Mouse (Mus musculus): ENCODE data around the gene Gm20388. TPM values are rescaled to one million over a fixed set of nuclear protein-coding genes. Genes with fewer than 3 reads are reported as not detected.
A peak's percentile ranks its signal among the peaks of the same experiment; 100 is the strongest.

Gene Gm20388
- polyA plus RNA-seq, 1 experiment from 2014 or later: 4.4 TPM

DNA sequence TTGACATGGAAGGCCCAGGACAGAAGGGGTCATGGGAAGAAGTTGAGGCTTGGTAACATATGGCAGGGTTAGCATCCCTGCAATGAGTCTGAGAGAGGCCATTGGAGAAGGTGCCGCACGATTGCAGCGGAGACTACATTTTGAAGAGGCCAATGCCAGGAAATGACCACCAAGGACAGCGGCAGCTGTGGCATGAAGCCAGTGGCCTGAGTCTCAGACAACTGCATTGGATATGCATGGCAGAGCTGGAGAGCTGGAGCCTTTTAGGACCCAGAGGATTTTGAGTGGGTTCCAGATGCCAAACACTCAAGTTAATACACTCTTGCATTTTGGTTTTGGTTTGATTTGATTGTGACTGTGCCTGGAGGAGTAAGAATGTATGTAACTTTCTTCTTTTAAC lies 953.0 kb downstream of the Gm20388 start:
- Histone ChIP-seq H3K4me2 (replicated peaks) (no peak overlapping the region), H3K9me3 (no peaks in the 10 kb centered on the region), H3K4me3 (replicated peaks) (no peak overlapping the region), H3K9ac (replicated peaks) (no peak overlapping the region), H3K27me3 (0 out of 2 replicates have a peak, but pooled peaks cover 4% of the 10 kb centered on the region), H3K4me1 (replicated peaks) (no peaks in the 10 kb centered on the region), H3K27ac (no peak overlapping the region), H3K36me3 (no peaks in the 10 kb centered on the region)
- no peak for ATAC-seq
- 87% methylated on average over 4 of the region's 4 CpGs for WGBS

DNA sequence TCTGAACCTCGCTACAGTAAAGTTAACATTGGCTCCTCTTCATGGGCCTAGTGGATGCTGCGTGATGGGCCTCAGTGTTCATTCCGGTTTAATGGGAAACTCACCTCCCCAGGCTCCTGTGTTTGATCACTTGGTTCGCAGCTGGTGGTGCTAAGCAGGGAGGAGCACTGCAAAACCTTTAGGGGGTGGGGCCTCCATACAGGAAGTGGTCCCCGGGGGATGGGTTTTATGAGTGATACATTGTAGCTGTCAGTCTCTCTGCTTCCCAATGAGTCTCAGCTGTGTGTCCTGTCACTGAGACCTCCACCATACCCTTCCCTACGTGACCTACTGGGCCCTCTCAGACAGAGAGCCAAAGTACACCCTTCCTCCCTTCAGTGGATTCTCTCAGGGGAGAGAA lies 956.7 kb downstream of the Gm20388 start:
- Histone ChIP-seq H3K9ac (replicated peaks) (no peak overlapping the region), H3K4me3 (replicated peaks) (no peak overlapping the region), H3K4me1 (replicated peaks) (no peaks in the 10 kb centered on the region), H3K36me3 (no peaks in the 10 kb centered on the region), H3K27me3 (no peaks in the 10 kb centered on the region), H3K4me2 (replicated peaks) (no peak overlapping the region), H3K9me3 (no peaks in the 10 kb centered on the region), H3K27ac (no peak overlapping the region)
- no peak for ATAC-seq
- 76% methylated on average over 6 of the region's 6 CpGs for WGBS

GRCm38 (mm10) chr8:120872661-120873060 lies 962.0 kb downstream of the Gm20388 start:
- no peak for ATAC-seq
- Histone ChIP-seq H3K9ac (replicated peaks) (no peak overlapping the region), H3K9me3 (no peaks in the 10 kb centered on the region), H3K36me3 (no peaks in the 10 kb centered on the region), H3K4me1 (replicated peaks) (no peaks in the 10 kb centered on the region), H3K4me3 (replicated peaks) (no peak overlapping the region), H3K27me3 (peaks cover 4% of the 10 kb centered on the region; the same call in 1 of the 2 replicates), H3K4me2 (replicated peaks) (no peak overlapping the region), H3K27ac (no peak overlapping the region)
- WGBS: 89% methylated on average over 6 of the region's 6 CpGs

- ATAC-seq: no peak
- no peak overlapping the region for H3K9ac ChIP-seq (replicated peaks)
- no peaks in the 10 kb centered on the region for H3K4me1 ChIP-seq (replicated peaks)
- H3K4me2 ChIP-seq (replicated peaks): no peak overlapping the region
- no peak overlapping the region for H3K27ac ChIP-seq
- no peak overlapping the region for H3K4me3 ChIP-seq (replicated peaks)
- no peaks in the 10 kb centered on the region for H3K9me3 ChIP-seq
- H3K36me3 ChIP-seq: no peaks in the 10 kb centered on the region
- peaks cover 29% of the 10 kb centered on the region for H3K27me3 ChIP-seq
- WGBS: 87% methylated on average over 24 of the region's 24 CpGs
Observed at GRCm38 (mm10) chr8:120876010-120876918, 965.6 kb downstream of the Gm20388 start.

DNA sequence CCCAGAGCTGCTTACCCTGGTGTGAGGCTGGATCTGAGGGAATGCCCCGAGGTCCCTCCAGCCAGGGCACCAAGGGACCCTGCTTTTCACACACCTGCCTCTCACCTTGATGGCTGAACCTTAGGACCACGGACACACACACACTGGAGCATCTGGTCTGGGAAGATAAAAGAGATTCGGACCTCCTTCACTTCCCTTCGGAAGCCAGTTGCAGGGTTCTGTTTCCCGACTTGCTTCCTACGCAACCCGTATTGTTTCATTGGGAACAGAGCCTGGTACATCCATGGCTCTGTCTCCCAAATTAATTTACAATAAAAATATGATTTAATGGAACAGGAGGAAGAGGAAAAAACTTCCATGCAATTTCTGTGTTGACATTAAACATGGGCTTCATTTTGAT lies 966.4 kb downstream of the Gm20388 start:
- H3K9ac ChIP-seq (replicated peaks): no peak overlapping the region
- no peak overlapping the region for H3K27ac ChIP-seq
- H3K4me1 ChIP-seq (replicated peaks): no peaks in the 10 kb centered on the region
- no peak overlapping the region for H3K4me2 ChIP-seq (replicated peaks)
- no peaks in the 10 kb centered on the region for H3K36me3 ChIP-seq
- 82% methylated on average over 7 of the region's 7 CpGs for WGBS
- ATAC-seq: no peak
- H3K9me3 ChIP-seq: no peaks in the 10 kb centered on the region
- H3K27me3 ChIP-seq: peaks cover 37% of the 10 kb centered on the region
- H3K4me3 ChIP-seq (replicated peaks): no peak overlapping the region

DNA sequence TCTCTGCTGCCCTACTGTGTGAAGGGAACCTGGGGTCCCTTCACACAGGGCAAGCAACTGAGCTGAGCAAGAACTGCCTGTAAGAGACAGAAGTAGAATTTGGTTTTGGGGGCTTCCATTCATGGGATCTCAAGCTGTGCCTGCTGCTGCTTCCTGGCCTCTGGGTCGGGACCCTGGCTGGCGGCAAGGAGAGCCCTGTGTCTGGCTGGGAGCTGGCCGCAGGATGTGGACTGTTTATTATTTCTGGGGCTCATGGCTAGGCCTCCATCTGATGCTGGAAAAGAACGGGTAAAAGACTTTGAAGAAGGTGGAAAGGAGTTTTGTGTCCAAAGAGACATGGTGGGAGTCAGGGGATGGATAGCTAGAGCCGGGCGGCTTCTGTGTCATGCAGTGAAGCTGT lies 969.3 kb downstream of the Gm20388 start:
- Histone ChIP-seq H3K4me3 (replicated peaks) (no peak overlapping the region), H3K27me3 (peaks cover 65% of the 10 kb centered on the region), H3K36me3 (no peaks in the 10 kb centered on the region), H3K4me1 (replicated peaks) (peaks cover 8% of the 10 kb centered on the region), H3K4me2 (replicated peaks) (no peak overlapping the region), H3K9ac (replicated peaks) (no peak overlapping the region), H3K27ac (no peak overlapping the region), H3K9me3 (no peaks in the 10 kb centered on the region)
- no peak for ATAC-seq
- 78% methylated on average over 6 of the region's 6 CpGs for WGBS

DNA sequence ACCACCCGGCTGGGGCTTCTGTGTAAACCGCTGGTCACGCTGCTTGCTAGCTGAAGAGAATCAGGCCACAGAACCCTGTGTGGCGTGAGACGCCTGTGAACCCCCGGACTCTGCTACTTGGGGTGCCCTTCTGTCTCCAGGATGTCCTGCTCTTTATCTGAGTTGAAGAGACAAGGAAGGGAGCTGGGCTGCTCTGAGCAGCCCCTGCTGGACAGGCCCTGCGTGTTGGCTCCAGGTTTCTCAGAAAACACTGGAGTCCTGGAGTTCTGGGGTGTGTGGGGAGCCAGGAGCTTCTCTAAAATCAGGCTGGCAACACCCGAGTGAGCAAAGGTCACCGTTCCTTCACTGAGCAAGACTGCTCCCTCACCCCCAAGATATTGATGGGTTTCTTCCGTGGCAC lies 971.0 kb downstream of the Gm20388 start:
- Histone ChIP-seq H3K27ac (no peak overlapping the region), H3K27me3 (peaks cover 82% of the 10 kb centered on the region), H3K9ac (replicated peaks) (no peak overlapping the region), H3K9me3 (no peaks in the 10 kb centered on the region), H3K4me3 (replicated peaks) (no peak overlapping the region), H3K4me2 (replicated peaks) (no peak overlapping the region), H3K36me3 (no peaks in the 10 kb centered on the region), H3K4me1 (replicated peaks) (peaks cover 8% of the 10 kb centered on the region)
- WGBS: 75% methylated on average over 10 of the region's 10 CpGs
- no peak for ATAC-seq

GRCm38 (mm10) chr8:120882657-120883056 lies 972.0 kb downstream of the Gm20388 start:
- H3K4me2 ChIP-seq (replicated peaks): no peak overlapping the region
- H3K4me1 ChIP-seq (replicated peaks): peaks cover 8% of the 10 kb centered on the region
- H3K4me3 ChIP-seq (replicated peaks): no peak overlapping the region
- H3K36me3 ChIP-seq: no peaks in the 10 kb centered on the region
- 18% methylated on average over 13 of the region's 13 CpGs for WGBS
- H3K9ac ChIP-seq (replicated peaks): no peak overlapping the region
- H3K27me3 ChIP-seq: peaks cover 87% of the 10 kb centered on the region
- H3K27ac ChIP-seq: no peak overlapping the region
- ATAC-seq: no peak
- H3K9me3 ChIP-seq: no peaks in the 10 kb centered on the region

DNA sequence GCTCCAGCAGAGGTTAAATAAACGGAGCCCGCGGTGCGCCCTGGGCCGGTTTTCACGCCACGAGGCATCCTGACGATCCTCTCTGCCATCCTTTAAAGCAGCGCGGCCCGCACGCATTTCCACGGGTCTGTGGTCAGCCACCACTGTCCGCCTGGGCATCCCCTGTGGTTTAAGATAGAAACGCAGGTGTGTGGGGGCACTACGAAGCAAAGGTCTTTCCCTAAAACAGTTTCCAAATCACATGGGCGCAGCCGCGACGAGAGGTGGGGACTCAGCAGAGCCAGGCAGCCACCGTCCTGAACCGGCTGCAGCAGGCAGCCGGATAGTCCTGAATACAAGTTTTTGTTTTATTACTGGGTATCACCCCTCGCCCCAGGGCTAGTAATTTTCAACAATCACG lies 972.7 kb downstream of the Gm20388 start:
- Histone ChIP-seq H3K27me3 (peaks cover 92% of the 10 kb centered on the region), H3K4me3 (replicated peaks) (no peak overlapping the region), H3K9ac (replicated peaks) (0 out of 2 replicates have a peak overlapping the region, but pooled peaks have one; percentile 0), H3K9me3 (no peaks in the 10 kb centered on the region), H3K4me2 (replicated peaks) (peak overlapping the region; percentile 2; the same call in 1 of the 2 replicates), H3K27ac (no peak overlapping the region), H3K36me3 (no peaks in the 10 kb centered on the region), H3K4me1 (replicated peaks) (peaks cover 10% of the 10 kb centered on the region)
- ATAC-seq: no peak
- WGBS: 2% methylated on average over 25 of the region's 25 CpGs

- WGBS: 4% methylated on average over 15 of the region's 15 CpGs
- H3K9ac ChIP-seq (replicated peaks): no peak overlapping the region
- H3K4me1 ChIP-seq (replicated peaks): peaks cover 10% of the 10 kb centered on the region
- ATAC-seq: no peak
- H3K36me3 ChIP-seq: no peaks in the 10 kb centered on the region
- H3K27ac ChIP-seq: no peak overlapping the region
- H3K4me2 ChIP-seq (replicated peaks): no peak overlapping the region
- no peaks in the 10 kb centered on the region for H3K9me3 ChIP-seq
- H3K27me3 ChIP-seq: peaks cover 95% of the 10 kb centered on the region
- H3K4me3 ChIP-seq (replicated peaks): no peak overlapping the region
Observed at GRCm38 (mm10) chr8:120883853-120884252, 973.2 kb downstream of the Gm20388 start.

GRCm38 (mm10) chr8:120884881-120885280 lies 974.2 kb downstream of the Gm20388 start:
- no peak overlapping the region for H3K9ac ChIP-seq (replicated peaks)
- 63% methylated on average over 13 of the region's 13 CpGs for WGBS
- H3K4me2 ChIP-seq (replicated peaks): no peak overlapping the region
- H3K4me1 ChIP-seq (replicated peaks): peaks cover 12% of the 10 kb centered on the region
- H3K27ac ChIP-seq: no peak overlapping the region
- H3K9me3 ChIP-seq: no peaks in the 10 kb centered on the region
- no peak for ATAC-seq
- no peak overlapping the region for H3K4me3 ChIP-seq (replicated peaks)
- H3K36me3 ChIP-seq: no peaks in the 10 kb centered on the region
- peaks cover 98% of the 10 kb centered on the region for H3K27me3 ChIP-seq

DNA sequence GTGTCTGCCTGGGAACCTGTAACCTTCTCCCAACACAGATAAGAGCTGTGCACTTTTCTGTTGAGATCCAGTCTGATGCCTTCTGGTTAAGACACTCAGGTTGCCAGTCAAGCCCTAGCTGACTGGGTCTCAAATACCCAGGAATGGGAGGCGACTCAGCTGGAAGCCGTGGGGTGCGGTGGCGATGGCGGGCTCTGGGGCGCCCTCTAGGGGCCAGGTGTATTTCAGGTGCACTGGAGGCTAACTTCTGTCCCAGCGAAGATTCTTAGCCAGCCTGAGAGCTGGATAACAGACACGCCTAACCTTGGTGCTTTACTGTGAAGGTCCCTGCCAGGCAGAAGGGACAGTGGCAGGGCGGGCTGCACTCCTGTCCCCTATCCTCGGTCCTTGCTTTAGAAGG lies 976.6 kb downstream of the Gm20388 start:
- H3K27ac ChIP-seq: no peak overlapping the region
- no peaks in the 10 kb centered on the region for H3K36me3 ChIP-seq
- H3K4me2 ChIP-seq (replicated peaks): no peak overlapping the region
- no peak overlapping the region for H3K4me3 ChIP-seq (replicated peaks)
- no peak overlapping the region for H3K9ac ChIP-seq (replicated peaks)
- H3K27me3 ChIP-seq: peaks cover 94% of the 10 kb centered on the region
- no peak for ATAC-seq
- no peaks in the 10 kb centered on the region for H3K9me3 ChIP-seq
- WGBS: 12% methylated on average over 10 of the region's 10 CpGs
- peaks cover 18% of the 10 kb centered on the region for H3K4me1 ChIP-seq (replicated peaks)

Measured in midbrain, embryonic 13.5 days (tissue).